Comparison of ENCODE assay signal across 10 mouse cellular contexts in the genomic region with DNA sequence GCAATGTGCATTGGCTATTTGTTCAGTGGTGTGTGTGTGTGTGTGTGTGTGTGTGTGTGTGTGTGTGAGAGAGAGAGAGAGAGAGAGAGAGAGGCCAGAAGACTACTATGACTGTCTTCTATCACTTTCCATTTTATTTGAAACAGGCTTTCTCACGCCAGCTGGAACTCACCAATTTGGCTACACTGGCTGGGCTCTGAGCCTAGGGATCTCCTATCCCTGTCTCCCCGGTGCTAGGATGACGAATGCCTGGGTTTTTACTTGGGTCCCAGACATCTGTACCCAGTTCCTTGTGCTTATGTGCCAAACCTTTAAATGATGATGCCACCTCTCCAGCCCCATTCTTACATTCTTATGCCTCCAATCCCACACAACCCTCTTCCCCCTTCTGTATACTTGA.
DNase-seq lines count a peak whose midpoint lies in the region; ATAC-seq lines count a peak whose summit lies in the region.
"Had no signal": no experiment of that assay in that cellular context is flagged by ENCODE, and none has a peak within 500 bp of the region (broad histone marks: within the 10 kb centered on the region; RNA-seq: fewer than 3 reads in every experiment).

No protein-coding gene starts in this region.

- no peaks in the 10 kb centered on the region for H3K27me3 ChIP-seq in heart, embryonic 12.5 days (replicated peaks)
- H3K27me3 ChIP-seq in midbrain, embryonic 11.5 days (ENCODE audit: control insufficient read depth, insufficient read depth, low read length): no peaks in the 10 kb centered on the region
- no peaks in the 10 kb centered on the region for H3K27me3 ChIP-seq in midbrain, embryonic 10.5 days (ENCODE audit: low read depth, poor library complexity, severe bottlenecking)
- H3K27me3 ChIP-seq: CH12.LX; limb, embryonic 13.5 days had no signal

- no peaks in the 10 kb centered on the region for H3K4me1 ChIP-seq in heart, embryonic 12.5 days (replicated peaks)
- no peaks in the 10 kb centered on the region for H3K4me1 ChIP-seq in midbrain, embryonic 11.5 days (ENCODE audit: control insufficient read depth, insufficient read depth, low read length)
- H3K4me1 ChIP-seq in midbrain, embryonic 10.5 days: peaks cover 12% of the 10 kb centered on the region

- ATAC-seq in heart, embryonic 12.5 days (ENCODE audit: insufficient number of reproducible peaks, low FRiP score): no peak
- ATAC-seq in midbrain, embryonic 11.5 days (ENCODE audit: low FRiP score): no peak

- H3K4me3 ChIP-seq in heart, embryonic 12.5 days: no peak overlapping the region
- no peak overlapping the region for H3K4me3 ChIP-seq in midbrain, embryonic 11.5 days (ENCODE audit: low read depth, low read length)
- no peak overlapping the region for H3K4me3 ChIP-seq in midbrain, embryonic 10.5 days
- H3K4me3 ChIP-seq: limb, embryonic 13.5 days had no signal

- no peak overlapping the region for H3K4me2 ChIP-seq in heart, embryonic 12.5 days
- no peak overlapping the region for H3K4me2 ChIP-seq in midbrain, embryonic 11.5 days
- H3K4me2 ChIP-seq: limb, embryonic 13.5 days had no signal

- H3K27ac ChIP-seq in heart, embryonic 12.5 days (ENCODE audit: poor library complexity, severe bottlenecking): no peak overlapping the region
- no peak overlapping the region for H3K27ac ChIP-seq in midbrain, embryonic 11.5 days (ENCODE audit: low read depth, low read length)
- no peak overlapping the region for H3K27ac ChIP-seq in midbrain, embryonic 10.5 days (replicated peaks)
- H3K27ac ChIP-seq: limb, embryonic 13.5 days had no signal

- 83% methylated on average over 3 of the region's 3 CpGs for WGBS in heart, embryonic 12.5 days
- 94% methylated on average over 3 of the region's 3 CpGs for WGBS in midbrain, embryonic 11.5 days
- whole genome bisulfite sequencing in midbrain, embryonic 10.5 days: 89% methylated on average over 3 of the region's 3 CpGs

- no peak overlapping the region for H3K9ac ChIP-seq in heart, embryonic 12.5 days
- no peak overlapping the region for H3K9ac ChIP-seq in midbrain, embryonic 11.5 days (ENCODE audit: low read length)
- H3K9ac ChIP-seq: limb, embryonic 13.5 days had no signal

- peaks cover 16% of the 10 kb centered on the region for H3K36me3 ChIP-seq in heart, embryonic 12.5 days
- no peaks in the 10 kb centered on the region for H3K36me3 ChIP-seq in midbrain, embryonic 11.5 days (ENCODE audit: control insufficient read depth, insufficient read depth, low read length)
- peaks cover 16% of the 10 kb centered on the region for H3K36me3 ChIP-seq in midbrain, embryonic 10.5 days

- peak; percentile 38 for DNase-seq in heart, adult 8-10 months (ENCODE audit: low spot score)
- DNase-seq in midbrain, embryonic 11.5 days (ENCODE audit: low spot score, missing footprints): peak; percentile 23
- DNase-seq in midbrain, embryonic 10.5 days (ENCODE audit: low spot score): no peak
- DNase-seq in heart, postnatal 10 days: peak; percentile 48 to 54
- peak; percentile 71 for DNase-seq in telencephalon, adult 2 months (ENCODE audit: low read depth, low spot score)
- no peak for DNase-seq in adrenal gland, postnatal 10 days
- DNase-seq: thymus, postnatal 4 days had no signal

- intact Hi-C loops in heart, postnatal 10 days (cut with DNase I): no loop called here

- H3K9me3 ChIP-seq in heart, embryonic 12.5 days (replicated peaks): no peaks in the 10 kb centered on the region
- H3K9me3 ChIP-seq in midbrain, embryonic 11.5 days (ENCODE audit: control insufficient read depth, low read length): no peaks in the 10 kb centered on the region
- H3K9me3 ChIP-seq in midbrain, embryonic 10.5 days (replicated peaks): no peaks in the 10 kb centered on the region
- H3K9me3 ChIP-seq: limb, embryonic 13.5 days had no signal

Comparison
In these comparisons a context has a peak if more than half of its experiments do, and no peak if none do; other contexts are left out.
1. DNase-seq: peak in heart, adult 8-10 months (single experiment), midbrain, embryonic 11.5 days (single experiment), heart, postnatal 10 days (2 of 2) and telencephalon, adult 2 months (single experiment); none in midbrain, embryonic 10.5 days (single experiment) and adrenal gland, postnatal 10 days (single experiment).